Mouse (Mus musculus): ENCODE results near the gene Zhx3. TPM values are rescaled to one million over a fixed set of nuclear protein-coding genes. Genes with fewer than 3 reads are reported as not detected.

Zhx3 gene
- polyA plus RNA-seq, 1 experiment from 2014 or later, result 6.0 TPM

DNA sequence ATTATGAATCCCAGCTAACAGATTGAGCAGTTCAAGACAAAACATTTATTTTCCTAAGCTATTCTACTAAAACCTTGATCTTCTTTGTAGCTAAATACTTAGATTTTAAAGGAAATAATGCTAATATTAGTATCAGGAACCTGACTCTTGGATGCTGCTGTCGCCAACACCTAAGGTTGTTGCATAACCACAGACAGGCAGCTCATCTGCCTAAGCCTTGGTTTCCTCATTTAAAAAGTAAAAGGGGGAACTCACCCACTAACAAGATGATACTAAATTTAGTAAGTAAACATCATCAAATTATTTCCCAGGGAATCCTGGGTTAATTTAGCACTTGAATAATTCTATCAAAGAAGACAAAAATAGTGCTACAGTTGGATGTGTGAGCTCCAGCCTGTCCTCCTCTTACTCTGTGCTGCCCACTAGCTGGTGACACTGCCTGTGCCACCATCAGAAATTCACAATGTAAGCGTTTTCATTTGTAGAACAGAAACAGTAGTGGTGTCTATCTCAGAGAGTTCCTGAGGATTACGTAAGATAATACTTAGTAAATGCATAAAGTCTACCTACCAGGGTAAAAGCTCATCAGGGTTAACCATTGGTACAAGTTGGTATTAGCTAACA is 23.1 kb downstream of the Zhx3 start:
- no peak overlapping the region for H3K9ac ChIP-seq (replicated peaks)
- ATAC-seq (peak; percentile 45), DNase-seq (no peak)
- H3K4me2 ChIP-seq (ENCODE audit: low read depth, low read length), result no peak overlapping the region
- no peaks in the 10 kb centered on the region for H3K27me3 ChIP-seq (ENCODE audit: insufficient read depth, low read length)
- peaks cover 12% of the 10 kb centered on the region for H3K4me1 ChIP-seq (ENCODE audit: insufficient read depth)
- H3K36me3 ChIP-seq (replicated peaks; ENCODE audit: insufficient read depth, low read length), result no peaks in the 10 kb centered on the region
- H3K9me3 ChIP-seq (ENCODE audit: low read length), result no peaks in the 10 kb centered on the region
- peak; percentile 33; the same call in 1 of the 2 replicates for TF ChIP-seq CTCF (IDR thresholded peaks at IDR 0.05; ENCODE audit: low read depth)
- TF ChIP-seq EP300 (IDR thresholded peaks at IDR 0.05; ENCODE audit: low read depth), result no peak
- H3K27ac ChIP-seq (ENCODE audit: low read depth), result peak overlapping the region; percentile 63; the same call in 1 of the 2 replicates
- no peak overlapping the region for H3K4me3 ChIP-seq (ENCODE audit: low read depth, low read length)
- WGBS (ENCODE audit: insufficient replicate concordance), result 48% methylated on average over 3 of the region's 3 CpGs

DNA sequence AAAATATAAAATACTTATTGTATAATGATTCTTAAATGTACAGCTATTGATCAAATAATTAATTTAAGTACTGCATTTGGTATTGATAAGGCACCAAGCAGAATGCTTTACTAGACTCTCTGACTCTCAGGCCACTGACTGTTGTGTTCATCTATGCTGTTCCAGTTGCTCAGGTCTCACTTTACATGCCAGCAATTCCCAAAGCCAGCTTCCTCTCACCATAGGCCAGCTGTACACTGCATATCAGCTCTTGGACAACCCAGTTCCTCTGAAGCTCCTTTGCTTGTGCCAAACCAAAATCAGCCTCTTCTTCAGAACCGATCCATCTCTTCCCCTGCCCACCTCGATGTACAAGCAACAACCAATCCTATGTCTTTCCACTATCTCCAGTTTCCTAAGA is 24.6 kb downstream of the Zhx3 start:
- no peak for TF ChIP-seq CTCF (IDR thresholded peaks at IDR 0.05; ENCODE audit: low read depth)
- no peak for TF ChIP-seq EP300 (IDR thresholded peaks at IDR 0.05; ENCODE audit: low read depth)
- no peaks in the 10 kb centered on the region for H3K36me3 ChIP-seq (replicated peaks; ENCODE audit: insufficient read depth, low read length)
- H3K4me2 ChIP-seq (ENCODE audit: low read depth, low read length), result no peak overlapping the region
- H3K9ac ChIP-seq (replicated peaks), result no peak overlapping the region
- H3K27me3 ChIP-seq (ENCODE audit: insufficient read depth, low read length), result no peaks in the 10 kb centered on the region
- H3K9me3 ChIP-seq (ENCODE audit: low read length), result no peaks in the 10 kb centered on the region
- peaks cover 12% of the 10 kb centered on the region for H3K4me1 ChIP-seq (ENCODE audit: insufficient read depth)
- ATAC-seq (no peak), DNase-seq (no peak)
- peak overlapping the region; percentile 58 for H3K27ac ChIP-seq (ENCODE audit: low read depth)
- 67% methylated on average over 2 of the region's 2 CpGs for WGBS (ENCODE audit: insufficient replicate concordance)
- H3K4me3 ChIP-seq (ENCODE audit: low read depth, low read length), result no peak overlapping the region

DNA sequence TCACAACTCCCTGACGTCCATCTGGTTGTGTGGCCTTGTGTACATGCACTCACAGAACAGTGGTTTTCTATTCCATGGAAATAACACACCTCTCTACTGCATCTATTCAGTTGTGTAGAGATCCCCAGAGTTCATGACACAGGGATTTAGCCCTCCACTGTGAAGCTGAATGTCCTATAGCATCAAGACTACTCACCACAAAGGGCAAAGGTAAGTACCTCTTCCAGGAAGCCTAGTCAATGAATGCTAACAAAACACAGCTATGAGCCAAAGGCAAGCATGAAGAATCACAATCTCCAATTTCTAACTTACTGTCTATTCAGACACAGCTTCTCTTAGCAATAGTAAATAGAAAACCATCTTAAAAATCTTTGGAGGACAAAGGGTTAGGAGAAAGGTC is 25.1 kb downstream of the Zhx3 start:
- no peak for DNase-seq
- H3K4me3 ChIP-seq (ENCODE audit: low read depth, low read length), result no peak overlapping the region
- H3K36me3 ChIP-seq (replicated peaks; ENCODE audit: insufficient read depth, low read length), result no peaks in the 10 kb centered on the region
- ATAC-seq, result peak; percentile 83
- H3K27me3 ChIP-seq (ENCODE audit: insufficient read depth, low read length), result no peaks in the 10 kb centered on the region
- no peaks in the 10 kb centered on the region for H3K9me3 ChIP-seq (ENCODE audit: low read length)
- no peak for TF ChIP-seq CTCF (IDR thresholded peaks at IDR 0.05; ENCODE audit: low read depth)
- TF ChIP-seq EP300 (IDR thresholded peaks at IDR 0.05; ENCODE audit: low read depth), result no peak; the same call in 1 of the 2 replicates
- H3K4me2 ChIP-seq (ENCODE audit: low read depth, low read length), result no peak overlapping the region
- peak overlapping the region; percentile 75 for H3K27ac ChIP-seq (ENCODE audit: low read depth)
- peaks cover 12% of the 10 kb centered on the region for H3K4me1 ChIP-seq (ENCODE audit: insufficient read depth)
- 52% methylated on average over 1 of the region's 1 CpGs for WGBS (ENCODE audit: insufficient replicate concordance)
- no peak overlapping the region for H3K9ac ChIP-seq (replicated peaks)

DNA sequence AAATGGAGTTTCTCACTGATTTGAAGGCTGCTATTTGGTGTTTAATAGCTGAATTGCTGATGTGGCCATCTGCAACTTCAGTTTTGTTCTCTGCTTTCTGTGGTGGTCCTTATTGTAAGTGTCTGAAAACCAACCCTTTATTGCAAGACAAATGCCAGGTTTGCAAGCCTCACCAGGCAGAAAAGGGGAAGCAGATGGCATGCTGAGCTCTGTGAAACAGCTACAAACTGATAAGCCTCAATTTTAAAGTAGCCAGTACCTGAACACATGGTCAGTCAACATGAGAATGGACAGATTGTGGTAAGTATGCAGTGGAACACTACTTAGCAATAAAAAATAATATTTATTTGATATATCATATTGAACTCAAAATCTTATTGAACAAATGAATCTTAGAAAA is 32.0 kb downstream of the Zhx3 start:
- Histone ChIP-seq H3K36me3 (replicated peaks; ENCODE audit: insufficient read depth, low read length) (no peaks in the 10 kb centered on the region), H3K9me3 (ENCODE audit: low read length) (no peaks in the 10 kb centered on the region), H3K4me3 (ENCODE audit: low read depth, low read length) (no peak overlapping the region), H3K4me1 (ENCODE audit: insufficient read depth) (no peaks in the 10 kb centered on the region; the same call in 1 of the 2 replicates), H3K27me3 (ENCODE audit: insufficient read depth, low read length) (no peaks in the 10 kb centered on the region), H3K9ac (replicated peaks) (no peak overlapping the region), H3K4me2 (ENCODE audit: low read depth, low read length) (no peak overlapping the region), H3K27ac (ENCODE audit: low read depth) (no peak overlapping the region)
- no peak for TF ChIP-seq CTCF (IDR thresholded peaks at IDR 0.05; ENCODE audit: low read depth)
- TF ChIP-seq EP300 (IDR thresholded peaks at IDR 0.05; ENCODE audit: low read depth), result no peak
- DNase-seq (no peak), ATAC-seq (no peak)

DNA sequence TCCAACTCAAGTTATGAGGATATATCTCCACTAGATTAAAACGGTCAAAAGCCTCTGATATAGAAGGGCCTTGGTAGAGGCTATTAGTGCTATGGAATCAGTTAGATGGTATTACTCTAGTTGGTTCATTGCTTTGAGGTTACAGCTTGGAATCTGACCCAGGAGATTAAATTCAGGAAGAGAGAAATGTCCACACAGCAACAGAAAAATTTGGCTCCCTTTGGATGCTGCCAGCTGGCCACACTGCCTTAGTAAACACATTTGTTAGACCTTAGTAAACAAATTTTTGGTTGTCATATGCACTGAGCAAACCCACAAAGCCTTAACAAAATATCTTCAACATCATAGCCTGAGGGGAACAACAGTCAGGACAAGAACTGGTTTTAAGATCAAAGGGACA is 62.0 kb downstream of the Zhx3 start:
- no peak overlapping the region for H3K9ac ChIP-seq (replicated peaks)
- ATAC-seq, result no peak
- H3K27me3 ChIP-seq (ENCODE audit: insufficient read depth, low read length), result no peaks in the 10 kb centered on the region
- H3K27ac ChIP-seq (ENCODE audit: low read depth), result no peak overlapping the region
- H3K4me3 ChIP-seq (ENCODE audit: low read depth, low read length), result no peak overlapping the region
- DNase-seq, result no peak
- peaks cover 6% of the 10 kb centered on the region for H3K4me1 ChIP-seq (ENCODE audit: insufficient read depth)
- no peak for TF ChIP-seq CTCF (IDR thresholded peaks at IDR 0.05; ENCODE audit: low read depth)
- H3K36me3 ChIP-seq (replicated peaks; ENCODE audit: insufficient read depth, low read length), result no peaks in the 10 kb centered on the region
- no peaks in the 10 kb centered on the region for H3K9me3 ChIP-seq (ENCODE audit: low read length)
- 74% methylated on average over 1 of the region's 1 CpGs for WGBS (ENCODE audit: insufficient replicate concordance)
- no peak overlapping the region for H3K4me2 ChIP-seq (ENCODE audit: low read depth, low read length)

DNA sequence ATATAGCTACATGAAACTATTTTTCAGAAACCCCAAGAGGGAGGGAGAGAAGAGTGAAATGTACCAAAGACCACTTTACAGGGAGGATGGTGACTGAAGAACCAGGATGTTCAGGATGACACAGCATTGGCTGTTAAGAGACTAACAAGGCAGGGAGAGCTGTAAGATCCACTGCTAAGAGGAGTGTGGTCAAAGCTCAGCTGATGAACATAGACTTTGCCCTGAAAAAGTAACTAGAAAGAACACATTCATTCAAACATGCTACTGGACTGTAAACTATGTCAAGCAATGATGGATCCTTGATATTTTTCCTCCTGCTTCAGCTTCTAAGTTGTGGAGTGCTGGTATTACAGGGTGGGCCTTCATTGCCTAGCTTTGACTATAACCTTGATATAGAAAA is 62.4 kb downstream of the Zhx3 start:
- no peaks in the 10 kb centered on the region for H3K9me3 ChIP-seq (ENCODE audit: low read length)
- H3K9ac ChIP-seq (replicated peaks), result no peak overlapping the region
- no peak overlapping the region for H3K4me2 ChIP-seq (ENCODE audit: low read depth, low read length)
- no peak for ATAC-seq
- H3K27ac ChIP-seq (ENCODE audit: low read depth), result no peak overlapping the region
- DNase-seq, result no peak
- H3K4me3 ChIP-seq (ENCODE audit: low read depth, low read length), result no peak overlapping the region
- no peaks in the 10 kb centered on the region for H3K36me3 ChIP-seq (replicated peaks; ENCODE audit: insufficient read depth, low read length)
- TF ChIP-seq EP300 (IDR thresholded peaks at IDR 0.05; ENCODE audit: low read depth), result no peak
- no peaks in the 10 kb centered on the region for H3K27me3 ChIP-seq (ENCODE audit: insufficient read depth, low read length)
- peaks cover 6% of the 10 kb centered on the region for H3K4me1 ChIP-seq (ENCODE audit: insufficient read depth)

DNA sequence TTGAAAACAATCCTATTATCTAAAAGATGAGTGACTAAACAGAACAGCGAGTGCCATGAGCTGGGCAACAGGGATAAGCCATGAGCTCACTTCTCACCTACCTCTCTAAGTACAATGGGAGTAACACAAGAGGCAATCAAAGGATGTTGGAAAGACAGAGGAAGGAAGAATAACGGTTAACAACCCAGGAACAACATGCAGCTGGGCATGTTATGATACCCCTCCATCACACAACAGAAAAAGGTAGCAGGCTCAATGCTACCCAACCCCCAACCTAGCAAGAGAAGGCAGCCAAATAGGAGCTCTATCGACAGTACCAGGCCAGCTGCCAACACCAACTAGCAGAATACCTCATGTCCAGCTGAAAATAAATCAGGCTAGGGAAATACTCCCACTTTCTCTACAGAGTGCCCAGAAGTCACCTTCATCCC is 66.7 kb downstream of the Zhx3 start:
- DNase-seq (peak; percentile 50), ATAC-seq (peak; percentile 63)
- H3K27me3 ChIP-seq (ENCODE audit: insufficient read depth, low read length), result no peaks in the 10 kb centered on the region
- WGBS (ENCODE audit: insufficient replicate concordance), result 49% methylated on average over 3 of the region's 3 CpGs
- H3K4me3 ChIP-seq (ENCODE audit: low read depth, low read length), result no peak overlapping the region
- H3K9me3 ChIP-seq (ENCODE audit: low read length), result no peaks in the 10 kb centered on the region
- TF ChIP-seq EP300 (IDR thresholded peaks at IDR 0.05; ENCODE audit: low read depth) (0 out of 2 replicates have a peak, but pooled peaks have one; percentile 19), CTCF (IDR thresholded peaks at IDR 0.05; ENCODE audit: low read depth) (no peak)
- no peak overlapping the region for H3K4me2 ChIP-seq (ENCODE audit: low read depth, low read length)
- H3K27ac ChIP-seq (ENCODE audit: low read depth), result peak overlapping the region; percentile 73
- no peak overlapping the region for H3K9ac ChIP-seq (replicated peaks)
- H3K4me1 ChIP-seq (ENCODE audit: insufficient read depth), result peaks cover 18% of the 10 kb centered on the region
- no peaks in the 10 kb centered on the region for H3K36me3 ChIP-seq (replicated peaks; ENCODE audit: insufficient read depth, low read length)
